Mouse (Mus musculus): ENCODE measurements around the gene Ddit4l.
"Not testable (repeated sequence)": the region's sequence is repeated elsewhere in the genome, so short reads cannot be mapped to it uniquely, and the experiment has no call there.

Ddit4l gene

GRCm38 (mm10) chr3:137621312-137621711, at the start of gene Ddit4l:
TSS of gene Ddit4l (plus strand) at chr3:137621612.
- not testable (repeated sequence) for DNase-seq

DNA sequence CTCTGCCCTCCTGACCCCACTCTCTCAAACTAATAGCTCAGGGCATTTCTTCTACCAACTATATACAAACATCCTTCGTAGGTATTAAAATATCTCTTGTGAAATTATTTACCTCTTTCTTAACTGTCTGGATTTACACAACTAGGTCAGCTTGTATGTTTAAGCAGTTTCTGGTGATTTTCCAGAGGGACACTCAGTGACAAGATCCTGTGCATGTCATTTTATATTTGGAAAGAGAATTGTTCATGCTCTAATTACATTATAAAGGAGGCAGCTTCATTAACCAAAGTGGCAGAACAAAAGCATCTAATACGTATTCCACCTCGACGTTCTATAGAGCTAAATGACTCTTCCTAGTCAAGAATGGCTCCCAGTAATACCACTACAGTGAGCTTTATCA, 45.3 kb upstream of the Ddit4l start:
- no peak for DNase-seq

- peak; percentile 32 for DNase-seq
Observed at GRCm38 (mm10) chr3:137586376-137586969, 34.9 kb upstream of the Ddit4l start.

- no peak for DNase-seq
Observed at GRCm38 (mm10) chr3:137589811-137590210, 31.6 kb upstream of the Ddit4l start.

DNA sequence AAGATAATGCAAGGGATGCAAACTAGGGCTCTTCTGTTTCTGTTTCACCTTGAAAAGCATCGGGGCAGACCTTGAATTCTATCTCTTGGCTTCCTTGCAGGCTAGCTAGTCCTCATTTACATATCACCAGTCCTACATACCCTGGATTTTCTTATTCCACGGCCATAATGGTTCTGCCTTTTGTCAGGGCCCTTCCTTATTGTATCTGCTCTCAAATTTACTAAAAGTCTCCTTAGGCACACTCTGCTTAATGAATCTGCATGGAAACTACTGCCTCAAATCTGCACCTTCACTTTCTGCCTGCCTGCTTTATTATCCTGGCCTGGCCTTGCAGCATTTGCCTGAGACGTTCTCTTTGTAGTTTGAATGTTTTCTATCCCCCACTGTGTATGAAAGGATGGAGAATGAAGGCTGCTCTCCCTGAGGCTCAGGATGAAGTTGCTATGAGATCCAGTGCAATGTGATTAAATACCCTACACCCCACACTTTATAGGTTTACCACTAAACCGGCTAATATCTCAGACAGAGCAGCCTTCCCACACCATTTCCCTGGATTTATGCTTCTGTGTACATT, 27.0 kb upstream of the Ddit4l start:
- DNase-seq: no peak

DNA sequence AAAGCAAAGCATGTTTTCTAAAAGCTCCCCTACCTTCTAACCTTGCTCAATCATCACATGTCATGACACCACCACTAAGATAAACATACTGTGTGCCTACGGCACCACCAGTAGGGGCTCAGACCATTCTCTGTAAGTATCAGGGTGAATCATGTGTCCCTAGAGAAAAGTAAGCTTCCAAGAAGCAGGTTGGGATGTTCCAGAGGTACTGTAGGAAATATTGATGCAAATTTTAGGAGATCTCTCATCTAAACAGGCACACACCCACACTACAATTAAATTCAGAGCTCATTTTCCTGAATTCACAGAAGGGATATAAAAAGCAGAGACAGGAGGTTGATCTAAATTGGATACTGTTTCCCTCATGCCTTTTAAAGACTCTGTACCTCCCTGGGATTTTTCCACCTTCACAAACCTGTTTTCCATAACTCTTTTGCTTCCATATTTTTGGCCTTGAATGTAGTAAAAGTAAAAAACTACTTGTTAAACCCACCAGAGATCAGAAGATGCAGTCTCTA, 12.4 kb upstream of the Ddit4l start:
- DNase-seq: no peak

DNA sequence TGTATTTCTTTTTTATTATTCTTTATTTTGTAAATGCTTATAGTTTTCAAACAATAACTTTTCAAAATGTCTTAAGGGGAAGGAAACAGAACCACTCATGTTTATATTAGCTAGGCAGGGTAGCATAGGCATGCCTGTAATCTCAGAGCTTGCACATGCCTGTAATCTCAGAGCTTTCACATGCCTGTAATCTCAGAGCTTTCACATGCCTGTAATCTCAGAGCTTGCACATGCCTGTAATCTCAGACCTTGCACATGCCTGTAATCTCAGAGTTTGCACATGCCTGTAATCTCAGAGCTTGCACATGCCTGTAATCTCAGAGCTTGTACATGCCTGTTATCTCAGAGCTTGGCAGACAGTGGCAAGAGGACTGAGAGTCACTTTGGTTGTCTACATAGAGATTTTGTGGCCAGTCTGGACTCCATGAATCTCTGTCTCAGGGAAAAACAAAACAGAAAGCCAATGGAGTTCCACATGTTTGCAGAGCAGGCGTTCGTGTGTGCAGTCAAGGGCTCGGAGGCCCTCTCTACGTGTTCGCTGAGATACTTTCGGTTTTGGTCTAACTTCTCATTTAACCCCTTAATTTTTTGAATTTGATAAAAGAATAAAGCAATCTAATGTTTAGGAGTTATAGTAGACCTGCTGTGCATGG, 10.8 kb upstream of the Ddit4l start:
- DNase-seq: no peak

DNA sequence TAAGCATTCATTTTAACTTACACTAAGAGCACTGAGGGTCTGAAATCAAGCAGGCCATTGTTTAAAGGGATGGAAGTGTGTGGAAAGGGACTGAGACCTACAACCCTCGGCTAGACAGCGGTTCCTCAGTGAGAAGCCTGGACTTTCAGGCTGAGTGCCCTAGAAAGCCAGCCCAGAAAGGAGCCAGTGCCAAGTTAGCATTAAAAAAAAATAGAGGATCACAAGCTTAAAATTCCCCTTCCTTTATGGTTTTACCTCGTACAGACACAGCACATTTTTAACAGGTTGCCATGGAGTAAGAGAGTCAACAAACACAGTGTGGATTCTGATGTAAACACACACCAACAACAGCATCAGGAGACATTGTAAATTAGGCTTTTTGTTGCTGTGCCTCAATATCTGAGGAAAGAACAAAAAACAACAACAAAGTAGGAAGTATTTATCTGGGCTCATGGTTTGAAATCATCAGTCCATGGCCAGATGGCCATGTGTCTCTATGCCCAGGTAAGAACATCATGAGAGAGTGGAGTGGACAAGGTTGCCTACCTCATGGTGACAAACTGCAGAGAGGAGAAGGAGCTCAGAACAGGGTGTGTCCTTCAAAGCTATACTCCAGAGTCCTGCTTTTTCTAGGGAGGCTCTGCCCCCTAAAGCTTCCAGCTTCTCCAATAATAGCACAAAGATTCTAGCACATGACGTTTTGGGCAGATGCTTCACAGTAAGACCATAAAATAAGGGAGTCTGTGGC, 10.1 kb upstream of the Ddit4l start:
- no peak for DNase-seq

DNA sequence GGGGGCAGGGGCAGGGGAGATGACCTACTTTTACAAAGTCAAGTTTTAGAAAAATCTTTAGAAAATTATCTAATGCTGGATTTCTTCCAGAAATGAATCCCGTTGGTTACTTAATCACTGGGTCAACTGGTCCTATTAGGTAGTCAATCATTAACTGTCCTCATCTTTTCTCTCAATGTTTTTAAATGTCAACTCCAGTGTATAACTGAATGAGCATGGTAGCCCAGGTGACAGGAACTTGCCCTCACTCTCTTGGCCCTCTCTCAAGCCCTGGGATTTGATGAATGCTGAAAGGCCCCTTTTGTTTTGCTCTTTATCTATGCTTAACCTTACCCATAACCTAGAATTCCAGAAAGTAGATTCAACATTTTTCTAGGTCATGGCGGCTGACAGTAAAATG, 9.4 kb upstream of the Ddit4l start:
- no peak for DNase-seq

- no peak for DNase-seq
Observed at GRCm38 (mm10) chr3:137620540-137620939, 872 bp upstream of the Ddit4l start.

DNA sequence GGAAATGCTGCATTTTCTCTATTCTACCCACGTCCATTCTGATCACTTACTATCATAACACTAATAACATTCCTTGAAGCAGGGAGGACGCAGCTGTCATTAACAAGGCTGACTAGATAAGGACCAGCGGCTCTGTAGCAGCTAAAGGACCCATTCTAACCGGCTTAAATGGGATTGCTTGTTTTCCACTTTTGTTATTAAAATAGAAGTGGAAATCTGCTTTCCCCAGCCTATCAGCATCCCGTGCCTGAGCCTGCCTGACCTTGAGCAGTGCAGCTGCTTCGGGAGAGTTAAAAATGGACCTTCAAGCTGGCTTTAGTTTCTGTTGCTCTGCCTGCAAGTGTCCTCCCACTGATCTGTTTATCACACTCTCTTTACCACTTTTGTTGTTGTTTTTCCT, 679 bp downstream of the Ddit4l start:
- no peak for DNase-seq

DNA sequence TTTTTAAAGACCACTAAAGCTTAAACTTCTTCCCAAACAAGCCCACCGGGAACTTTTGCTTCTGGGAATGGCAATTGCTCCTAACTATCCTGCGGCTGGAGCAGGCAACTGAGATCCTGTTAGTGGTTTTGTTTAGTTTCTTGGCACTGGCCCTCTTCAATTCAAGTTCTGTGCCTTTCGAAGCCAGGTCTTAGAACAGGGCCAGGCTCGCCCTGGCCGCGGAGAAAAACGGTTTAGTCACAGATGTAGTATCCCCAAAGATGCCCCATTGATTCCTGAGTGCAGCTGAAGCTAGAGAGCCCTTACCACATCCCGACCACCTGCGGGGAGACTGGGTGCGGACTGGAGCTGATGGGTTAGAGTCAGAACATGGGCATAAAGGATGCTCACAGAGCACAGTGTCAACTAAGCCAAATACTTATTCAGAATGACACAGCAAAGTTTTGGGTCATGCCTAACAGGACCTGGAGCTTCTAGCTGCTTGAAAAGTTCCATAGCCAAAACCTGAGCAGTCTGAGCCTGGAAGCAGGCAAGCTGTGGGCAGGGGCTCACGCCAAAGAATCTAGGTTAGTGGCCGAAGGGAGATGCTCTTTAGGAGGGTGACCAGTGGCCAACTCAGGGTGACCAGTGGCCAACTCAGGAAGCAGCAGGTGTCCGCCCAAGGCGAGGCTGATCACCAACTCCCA, 1.6 kb downstream of the Ddit4l start:
- DNase-seq: no peak

DNA sequence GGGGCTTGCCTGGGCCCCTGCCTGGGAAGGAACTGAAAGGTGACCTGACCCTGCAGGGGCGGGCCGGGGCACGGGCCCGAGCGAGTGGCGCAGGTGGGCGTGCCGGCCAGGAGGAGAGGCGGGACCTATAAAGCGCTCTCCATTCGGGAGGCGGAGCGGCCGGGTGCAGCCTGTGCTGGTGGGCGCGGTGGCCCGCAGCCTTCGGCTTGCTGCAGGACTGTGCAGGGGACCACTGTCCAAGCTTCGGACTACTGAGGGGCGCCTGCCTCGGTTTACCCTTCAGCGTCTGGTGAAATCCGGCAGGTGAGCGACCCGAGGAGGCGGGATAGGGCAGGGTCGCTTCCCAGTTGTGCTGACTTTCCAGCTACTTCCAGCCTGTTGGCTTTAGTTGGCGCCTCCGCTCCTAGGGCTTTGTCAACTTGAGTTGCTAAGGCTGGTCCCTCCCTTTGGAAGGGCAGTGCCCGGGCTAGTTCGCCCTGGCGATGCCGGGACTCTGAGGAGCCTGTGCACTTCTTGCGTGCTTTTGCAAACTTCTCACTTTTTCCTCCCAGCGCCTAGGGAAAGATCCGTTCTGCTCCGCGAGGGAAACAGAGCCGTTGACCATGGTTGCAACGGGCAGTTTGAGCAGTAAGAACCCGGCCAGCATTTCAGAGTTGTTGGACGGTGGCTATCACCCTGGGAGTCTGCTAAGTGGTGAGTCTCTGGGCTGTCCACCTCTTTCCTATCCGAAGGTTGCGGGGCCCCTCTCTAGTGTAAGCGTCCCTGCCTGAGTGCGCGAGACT, 2.4 kb downstream of the Ddit4l start:
- DNase-seq: peak; percentile 83

GRCm38 (mm10) chr3:137625054-137625453, 3.6 kb downstream of the Ddit4l start:
- DNase-seq: peak; percentile 46

DNA sequence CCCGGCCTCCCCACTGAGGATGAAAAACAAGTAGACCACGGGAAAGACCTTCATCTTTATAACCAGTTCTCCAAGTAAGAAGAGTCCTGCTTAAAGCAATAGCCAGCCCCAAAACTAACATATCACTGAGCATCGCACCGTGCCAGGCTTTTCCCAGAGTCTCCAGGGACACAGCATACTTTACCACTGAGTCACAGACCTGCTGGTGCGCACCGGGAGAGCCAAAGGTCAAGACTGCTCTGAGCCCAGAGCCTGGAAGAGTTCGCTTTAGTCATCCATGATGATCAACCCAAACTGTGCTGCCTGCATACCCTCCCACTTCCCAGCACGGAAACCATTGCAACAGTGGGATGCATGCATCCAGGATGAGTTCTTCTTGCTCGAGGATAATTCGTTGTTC, 12.3 kb downstream of the Ddit4l start:
- no peak for DNase-seq

DNA sequence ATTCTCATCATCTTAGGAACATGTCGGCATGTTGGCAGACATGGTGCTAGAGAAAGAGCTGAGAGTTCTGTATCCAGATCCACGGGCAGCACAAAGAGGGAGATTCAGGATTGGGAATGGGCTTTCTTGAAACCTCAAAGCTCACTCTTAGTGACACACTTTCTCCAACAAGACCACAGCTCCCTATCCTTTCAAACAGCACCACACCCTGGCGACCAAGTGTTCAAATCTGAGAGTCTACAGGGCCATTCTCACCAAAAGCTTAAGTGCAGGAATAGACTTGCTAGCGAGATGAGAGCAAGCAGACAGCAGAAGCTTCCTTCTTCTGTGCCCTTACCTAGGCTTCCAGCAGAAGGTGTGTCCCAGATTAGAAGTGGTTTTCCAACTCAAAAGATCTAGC, 15.2 kb downstream of the Ddit4l start:
- DNase-seq: no peak

DNA sequence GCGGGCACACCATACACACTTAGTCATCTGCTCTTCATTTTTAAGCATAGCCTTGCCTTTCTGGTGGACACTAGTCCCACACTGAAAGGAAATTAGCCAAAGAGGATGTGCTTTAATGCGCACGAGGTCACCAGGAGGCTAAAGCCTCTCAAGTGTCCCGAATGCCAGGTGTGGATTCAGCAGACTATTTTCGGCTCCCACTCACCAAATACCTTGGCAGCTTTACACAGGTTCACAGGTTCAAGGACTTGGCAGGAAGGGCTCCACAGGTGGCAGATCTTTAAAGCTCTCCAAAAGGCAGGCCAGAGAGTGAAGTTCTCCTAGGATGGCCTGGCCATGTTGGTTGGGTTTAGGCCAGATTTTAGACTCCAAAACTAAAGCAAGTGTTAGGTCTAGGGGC, 19.8 kb downstream of the Ddit4l start:
- DNase-seq: no peak

GRCm38 (mm10) chr3:137642137-137642536, 20.7 kb downstream of the Ddit4l start:
- no peak for DNase-seq

DNA sequence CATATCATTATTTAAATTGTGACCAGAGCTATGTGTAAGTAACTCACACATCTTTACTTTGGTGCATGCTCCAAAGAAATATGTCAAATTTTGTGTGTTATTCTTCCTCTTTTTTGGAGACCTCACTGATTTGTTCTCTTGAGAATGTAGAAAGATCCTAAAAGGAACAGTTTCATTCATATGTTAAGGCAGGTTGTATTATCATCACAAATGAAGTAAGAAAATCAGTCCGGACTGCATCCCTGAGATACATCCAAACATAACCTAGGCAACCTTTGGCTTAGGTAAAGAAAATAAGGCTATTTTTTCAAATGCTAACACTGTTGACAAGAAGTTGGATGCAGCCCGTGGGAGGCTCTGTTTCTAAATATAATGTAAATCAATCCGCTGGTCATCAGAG, 21.2 kb downstream of the Ddit4l start:
- DNase-seq: no peak

DNA sequence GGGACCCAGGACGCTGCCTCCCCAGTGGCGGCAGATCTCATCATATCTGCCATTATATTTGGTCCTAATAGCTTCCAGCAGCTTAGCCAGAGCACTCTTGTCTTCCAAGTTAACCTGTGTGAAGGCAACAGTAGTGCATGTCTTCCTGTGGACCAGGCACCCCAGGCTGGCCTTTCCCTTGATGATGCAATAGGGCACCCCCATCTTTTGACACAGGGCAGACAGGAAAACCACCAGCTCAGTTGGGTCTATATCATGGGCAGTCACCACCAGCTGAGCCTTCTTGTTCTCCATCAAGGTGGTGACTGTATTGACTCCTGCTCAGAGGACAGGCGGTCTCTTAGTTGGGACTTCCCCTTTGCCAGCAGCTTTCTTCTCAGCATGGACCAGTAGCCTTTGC, 22.7 kb downstream of the Ddit4l start:
- no peak for DNase-seq

- DNase-seq: no peak
Observed at GRCm38 (mm10) chr3:137644947-137645346, 23.5 kb downstream of the Ddit4l start.

DNA sequence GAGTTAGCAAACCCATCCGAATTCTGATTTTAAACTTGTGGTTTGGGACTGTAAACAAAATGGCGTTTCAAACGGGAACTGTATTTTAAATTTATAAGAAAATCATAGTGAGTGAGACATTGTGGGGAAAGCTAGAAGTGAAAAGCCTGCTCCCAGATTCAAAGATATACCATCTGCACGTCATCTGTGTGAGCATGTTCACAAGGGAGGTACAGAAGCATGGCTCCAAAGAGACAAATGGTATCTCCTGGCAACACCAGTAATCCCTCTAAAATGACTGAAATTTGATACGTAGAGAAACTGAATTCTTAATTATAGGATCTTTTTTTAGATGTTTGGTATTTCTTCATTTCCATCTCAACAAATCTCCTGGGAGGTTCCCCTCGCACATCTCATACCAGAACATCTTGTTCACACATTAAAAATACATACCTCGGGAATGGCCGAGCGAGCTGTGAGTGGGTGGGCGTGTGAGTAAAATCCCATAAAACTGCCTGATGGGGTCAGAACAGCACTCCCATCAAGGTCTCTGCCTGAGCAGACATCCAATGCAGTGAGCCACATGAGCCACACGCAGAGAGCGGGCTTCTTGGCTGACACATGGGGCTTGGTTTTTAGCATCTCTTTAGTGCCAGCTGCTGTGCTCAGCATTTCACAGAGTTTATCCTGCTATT, 26.2 kb downstream of the Ddit4l start:
- DNase-seq: no peak

Data from kidney, postnatal 10 days (tissue).